Mouse (Mus musculus): Measurements from ENCODE around the gene Fancc.

DNA sequence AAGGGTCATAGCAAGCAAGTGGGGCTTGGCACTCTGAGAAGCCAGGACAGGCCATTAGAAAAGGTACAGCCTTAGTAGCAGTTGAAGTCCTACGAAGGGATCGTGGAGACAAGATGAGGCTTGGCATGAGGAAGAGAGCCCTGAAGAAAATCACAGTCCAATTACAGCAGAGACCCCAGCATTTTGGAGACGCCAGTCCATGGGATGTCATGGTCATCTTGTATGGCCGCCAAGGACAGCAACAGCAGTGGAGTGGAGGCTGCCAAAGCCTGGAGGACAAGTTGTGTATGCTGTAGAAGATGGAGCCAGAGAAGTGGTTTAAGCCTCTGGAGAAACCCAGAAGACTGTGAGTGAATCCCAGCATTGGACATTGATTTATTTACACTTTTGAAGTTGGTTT, 84.4 kb downstream of the Fancc start:
- TF ChIP-seq CTCF (conservative IDR thresholded peaks at IDR 0.05; ENCODE audit: insufficient read depth, insufficient read length, low read depth, low read length) (no peak), POLR2A (IDR thresholded peaks at IDR 0.05; ENCODE audit: low read depth, low read length) (no peak)

Measured in kidney, adult 2 months (tissue).